Mouse (Mus musculus): Measurements from ENCODE around the gene Etfdh. TPM values are rescaled to one million over a fixed set of nuclear protein-coding genes. Genes with fewer than 3 reads are reported as not detected.

The Etfdh gene
- 138 and 143 TPM in 2 replicates for polyA plus RNA-seq (2016; fragmentation: Nextera tagmentation; extraction: Ambion mirVana)

DNA sequence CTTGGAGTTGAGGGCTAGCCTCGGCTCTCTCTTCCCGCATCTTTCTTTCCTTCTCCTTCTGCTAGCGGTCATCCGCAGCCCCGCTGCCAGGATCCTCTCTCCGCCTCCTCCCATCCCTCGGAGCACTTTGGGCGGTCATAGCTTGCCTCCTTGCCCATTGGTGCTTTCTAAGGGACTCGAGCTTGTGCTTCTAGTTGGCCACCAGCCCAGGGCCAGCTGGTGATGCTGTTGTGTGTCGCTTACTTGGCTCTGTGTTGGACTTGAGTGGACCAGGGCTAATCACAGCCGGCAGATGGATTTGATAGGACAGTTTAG, at the start of gene Etfdh:
TSS of gene Etfdh (minus strand) at position 85 of the 315 bp plus-strand sequence.
- ATAC-seq (ENCODE audit: insufficient number of reproducible peaks, low FRiP score), result peak; percentile 44
- peaks cover 5% of the 10 kb centered on the region; the same call in 1 of the 2 replicates for H3K4me1 ChIP-seq (replicated peaks)
- WGBS, result 0% methylated on average over 11 of the region's 11 CpGs

DNA sequence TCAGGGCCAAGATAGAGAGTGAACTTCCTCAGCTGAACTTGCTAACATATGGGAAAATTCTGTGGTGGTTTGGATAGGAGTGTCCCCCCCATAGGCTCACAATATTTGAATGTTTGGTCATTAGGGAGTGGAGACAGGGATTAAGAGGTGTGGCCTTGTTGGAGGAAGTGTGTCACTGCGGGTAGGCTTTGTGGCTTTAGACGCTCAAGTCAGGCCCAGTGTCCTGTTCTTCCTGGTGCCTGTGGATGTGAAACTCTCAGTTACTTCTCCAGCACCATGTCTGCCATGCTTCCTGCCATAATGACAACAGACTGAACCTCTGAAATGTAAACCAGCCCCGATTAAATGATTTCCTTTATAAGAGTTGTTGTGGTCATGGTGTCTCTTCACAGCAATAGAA, 47.1 kb upstream of the Etfdh start:
- Histone ChIP-seq H3K4me2 (no peak overlapping the region), H3K27ac (ENCODE audit: poor library complexity, severe bottlenecking) (no peak overlapping the region), H3K27me3 (replicated peaks) (no peaks in the 10 kb centered on the region), H3K4me3 (no peak overlapping the region), H3K36me3 (0 out of 2 replicates have a peak, but pooled peaks cover 2% of the 10 kb centered on the region), H3K4me1 (replicated peaks) (no peaks in the 10 kb centered on the region), H3K9me3 (replicated peaks) (peaks cover 4% of the 10 kb centered on the region), H3K9ac (no peak overlapping the region)
- WGBS, result 84% methylated on average over 3 of the region's 3 CpGs
- no peak for ATAC-seq (ENCODE audit: insufficient number of reproducible peaks, low FRiP score)

More for the DNA sequence above, at the start of gene Etfdh:
- Histone ChIP-seq H3K4me2 (peak within 1 kb of the TSS; percentile 89), H3K4me3 (peak within 1 kb of the TSS; percentile 73), H3K36me3 (peaks cover 23% of the 10 kb centered on the region), H3K27me3 (replicated peaks) (no peaks in the 10 kb centered on the region), H3K27ac (ENCODE audit: poor library complexity, severe bottlenecking) (peak within 1 kb of the TSS; percentile 89), H3K9ac (peak within 1 kb of the TSS; percentile 84), H3K9me3 (replicated peaks) (no peaks in the 10 kb centered on the region)

DNA sequence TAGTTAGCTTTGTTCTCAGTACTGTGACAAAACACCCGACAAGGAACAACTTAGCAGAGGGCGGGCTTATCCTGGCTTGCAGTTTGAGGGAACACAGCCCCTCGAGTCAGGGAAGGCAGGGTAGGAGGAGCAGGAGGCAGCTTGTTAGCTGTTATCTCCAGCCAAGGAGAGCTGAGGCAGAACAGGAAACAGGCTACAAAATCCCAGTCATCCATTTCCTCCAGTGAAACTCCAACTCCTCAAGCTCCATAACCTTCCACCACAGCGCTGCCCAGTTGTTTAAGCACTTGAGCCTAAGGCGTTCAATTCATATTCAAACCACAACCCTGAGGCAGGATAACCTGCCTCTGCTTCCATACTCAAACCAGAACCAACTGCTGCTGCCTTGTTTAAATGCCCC, 45.3 kb upstream of the Etfdh start:
- Histone ChIP-seq H3K36me3 (0 out of 2 replicates have a peak, but pooled peaks cover 2% of the 10 kb centered on the region), H3K9ac (no peak overlapping the region), H3K27me3 (replicated peaks) (no peaks in the 10 kb centered on the region), H3K4me2 (no peak overlapping the region), H3K4me3 (no peak overlapping the region), H3K9me3 (replicated peaks) (peaks cover 4% of the 10 kb centered on the region), H3K4me1 (replicated peaks) (no peaks in the 10 kb centered on the region), H3K27ac (ENCODE audit: poor library complexity, severe bottlenecking) (no peak overlapping the region)
- whole genome bisulfite sequencing, result 81% methylated on average over 5 of the region's 5 CpGs
- no peak for ATAC-seq (ENCODE audit: insufficient number of reproducible peaks, low FRiP score)

GRCm38 (mm10) chr3:79673082-79673481, 43.8 kb upstream of the Etfdh start:
- H3K27ac ChIP-seq (ENCODE audit: poor library complexity, severe bottlenecking), result no peak overlapping the region
- no peak overlapping the region for H3K4me2 ChIP-seq
- WGBS, result 12% methylated on average over 4 of the region's 4 CpGs
- H3K27me3 ChIP-seq (replicated peaks), result no peaks in the 10 kb centered on the region
- no peak for ATAC-seq (ENCODE audit: insufficient number of reproducible peaks, low FRiP score)
- peaks cover 4% of the 10 kb centered on the region for H3K9me3 ChIP-seq (replicated peaks)
- H3K4me3 ChIP-seq, result no peak overlapping the region
- no peak overlapping the region for H3K9ac ChIP-seq
- 0 out of 2 replicates have a peak, but pooled peaks cover 2% of the 10 kb centered on the region for H3K36me3 ChIP-seq
- H3K4me1 ChIP-seq (replicated peaks), result no peaks in the 10 kb centered on the region

DNA sequence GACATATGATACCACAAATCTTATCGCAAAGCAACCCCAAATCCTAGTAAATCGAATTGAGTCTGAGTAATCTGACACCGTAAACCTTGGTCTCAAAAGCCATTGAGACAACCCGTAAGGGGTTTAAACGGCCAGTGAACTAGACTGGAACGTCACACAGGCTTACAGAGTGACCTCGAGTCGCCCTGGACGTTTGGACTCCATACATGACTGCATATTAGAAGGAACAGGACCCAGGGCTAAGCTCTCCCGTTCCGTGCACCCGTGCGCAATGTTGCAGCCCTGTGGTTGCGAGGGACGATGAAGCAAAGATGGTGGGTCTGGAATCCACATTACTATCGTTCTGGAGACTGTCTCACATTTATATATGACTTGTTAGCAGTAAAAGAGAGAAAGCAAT, 42.9 kb upstream of the Etfdh start:
- 84% methylated on average over 16 of the region's 16 CpGs for WGBS
- no peak for ATAC-seq (ENCODE audit: insufficient number of reproducible peaks, low FRiP score)
- H3K27ac ChIP-seq (ENCODE audit: poor library complexity, severe bottlenecking), result no peak overlapping the region

DNA sequence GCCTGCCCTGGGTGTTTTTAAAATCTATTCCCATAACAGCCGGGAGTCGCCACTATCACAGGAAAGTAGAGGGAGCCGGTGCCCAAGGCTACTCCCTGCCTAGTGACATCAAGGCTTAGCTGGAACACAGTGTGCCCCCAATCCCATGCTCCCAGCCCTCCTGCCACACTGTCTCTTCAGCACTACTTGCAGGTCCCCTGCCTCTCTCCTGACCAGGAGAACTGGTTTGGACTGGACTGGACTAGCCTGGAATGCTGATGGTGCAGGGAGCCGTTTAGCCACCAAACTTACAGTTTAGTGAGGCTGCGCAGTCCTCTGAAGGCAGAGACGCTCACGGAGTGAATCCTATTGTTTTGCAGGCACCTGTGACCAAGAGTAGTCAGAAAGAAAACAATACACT, 41.3 kb upstream of the Etfdh start:
- ATAC-seq (ENCODE audit: insufficient number of reproducible peaks, low FRiP score), result no peak
- 0 out of 2 replicates have a peak, but pooled peaks cover 2% of the 10 kb centered on the region for H3K36me3 ChIP-seq
- no peak overlapping the region for H3K9ac ChIP-seq
- no peak overlapping the region for H3K27ac ChIP-seq (ENCODE audit: poor library complexity, severe bottlenecking)
- no peaks in the 10 kb centered on the region for H3K4me1 ChIP-seq (replicated peaks)
- 77% methylated on average over 7 of the region's 7 CpGs for WGBS
- no peak overlapping the region for H3K4me2 ChIP-seq
- H3K27me3 ChIP-seq (replicated peaks), result no peaks in the 10 kb centered on the region
- H3K4me3 ChIP-seq, result no peak overlapping the region
- peaks cover 4% of the 10 kb centered on the region for H3K9me3 ChIP-seq (replicated peaks)

More for the DNA sequence above, 42.9 kb upstream of the Etfdh start:
- no peak overlapping the region for H3K4me2 ChIP-seq
- H3K9me3 ChIP-seq (replicated peaks), result peaks cover 4% of the 10 kb centered on the region
- no peaks in the 10 kb centered on the region for H3K27me3 ChIP-seq (replicated peaks)
- H3K9ac ChIP-seq, result no peak overlapping the region
- H3K4me3 ChIP-seq, result no peak overlapping the region
- H3K36me3 ChIP-seq, result 0 out of 2 replicates have a peak, but pooled peaks cover 2% of the 10 kb centered on the region
- H3K4me1 ChIP-seq (replicated peaks), result no peaks in the 10 kb centered on the region

DNA sequence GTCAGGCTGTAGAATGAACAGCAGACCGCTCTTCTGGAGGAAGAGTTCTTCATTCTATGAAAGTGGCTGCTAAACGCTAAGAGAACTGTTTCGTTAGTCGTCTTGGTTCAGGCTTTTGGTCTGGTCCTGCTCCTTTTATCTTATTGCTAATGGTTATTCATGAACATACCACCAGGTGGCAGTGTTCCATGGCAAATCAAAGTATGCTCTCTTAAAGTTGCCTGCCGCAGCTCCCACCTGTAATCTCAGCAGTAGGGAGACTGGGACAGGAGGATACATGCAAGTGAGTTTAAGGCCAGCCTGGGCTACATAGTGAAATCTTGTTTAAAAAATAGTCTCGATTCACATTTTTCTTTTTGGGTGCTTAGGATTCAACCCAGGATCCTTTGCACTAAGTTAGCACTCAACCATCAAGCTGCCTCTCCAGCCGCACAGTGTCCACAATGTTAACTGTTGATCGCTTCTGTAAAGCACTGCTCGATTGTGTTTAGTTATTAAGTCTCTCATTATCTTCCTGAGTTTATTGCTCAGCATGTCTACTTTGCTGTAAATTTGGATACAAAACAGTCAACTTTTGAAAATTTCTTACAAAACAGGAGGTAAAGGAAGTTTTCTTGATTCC, 35.6 kb upstream of the Etfdh start:
- no peak overlapping the region for H3K4me2 ChIP-seq
- 39% methylated on average over 9 of the region's 9 CpGs for WGBS

DNA sequence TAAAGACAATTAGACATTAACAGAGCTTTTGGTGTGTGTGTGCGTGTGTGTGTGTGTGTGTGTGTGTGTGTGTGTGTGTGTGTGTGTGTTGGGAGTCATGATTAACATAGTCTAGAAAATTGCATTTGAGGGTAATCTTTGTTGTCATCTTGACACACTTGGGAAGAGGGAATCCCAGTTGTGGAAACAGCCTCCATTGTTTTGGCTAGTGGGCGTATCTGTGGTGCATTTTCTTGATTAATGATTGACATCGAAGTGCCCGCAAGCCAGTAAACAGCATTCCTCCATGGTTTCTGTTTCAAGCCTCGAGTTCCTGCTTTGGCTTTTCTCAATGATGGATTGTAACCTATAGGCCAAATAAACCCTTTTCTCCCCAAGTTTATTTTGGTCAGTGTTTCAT, 27.4 kb upstream of the Etfdh start:
- Histone ChIP-seq H3K9ac (no peak overlapping the region), H3K36me3 (no peaks in the 10 kb centered on the region), H3K4me2 (no peak overlapping the region), H3K9me3 (replicated peaks) (no peaks in the 10 kb centered on the region), H3K4me1 (replicated peaks) (no peaks in the 10 kb centered on the region), H3K27ac (ENCODE audit: poor library complexity, severe bottlenecking) (no peak overlapping the region), H3K27me3 (replicated peaks) (no peaks in the 10 kb centered on the region), H3K4me3 (no peak overlapping the region)
- WGBS, result 70% methylated on average over 5 of the region's 5 CpGs
- no peak for ATAC-seq (ENCODE audit: insufficient number of reproducible peaks, low FRiP score)

More for the DNA sequence above, 35.6 kb upstream of the Etfdh start:
- Histone ChIP-seq H3K9me3 (replicated peaks) (no peaks in the 10 kb centered on the region), H3K9ac (no peak overlapping the region), H3K36me3 (no peaks in the 10 kb centered on the region), H3K4me1 (replicated peaks) (no peaks in the 10 kb centered on the region), H3K27ac (ENCODE audit: poor library complexity, severe bottlenecking) (no peak overlapping the region), H3K4me3 (no peak overlapping the region), H3K27me3 (replicated peaks) (no peaks in the 10 kb centered on the region)
- ATAC-seq (ENCODE audit: insufficient number of reproducible peaks, low FRiP score), result no peak

DNA sequence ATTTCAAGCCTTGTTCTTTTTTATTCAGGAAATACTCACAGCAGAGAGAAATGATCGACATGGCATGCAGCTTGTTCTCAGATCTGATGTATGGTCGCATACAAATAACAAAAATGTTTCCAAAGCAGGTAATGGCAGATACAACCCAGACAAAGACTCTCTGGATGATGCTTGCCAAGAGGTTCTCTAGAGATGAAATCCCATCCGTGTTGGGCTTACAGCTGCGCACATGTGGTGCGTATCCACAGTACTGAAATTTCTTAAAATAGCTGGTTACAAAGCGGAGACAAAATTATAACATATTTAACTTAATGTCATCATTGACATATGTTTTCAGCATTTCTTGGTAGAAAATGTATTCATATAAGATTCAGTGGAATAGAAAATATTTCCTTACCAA, 22.8 kb upstream of the Etfdh start:
- Histone ChIP-seq H3K4me2 (no peak overlapping the region), H3K27me3 (replicated peaks) (no peaks in the 10 kb centered on the region), H3K36me3 (no peaks in the 10 kb centered on the region), H3K4me1 (replicated peaks) (no peaks in the 10 kb centered on the region), H3K9me3 (replicated peaks) (no peaks in the 10 kb centered on the region), H3K4me3 (no peak overlapping the region), H3K9ac (no peak overlapping the region), H3K27ac (ENCODE audit: poor library complexity, severe bottlenecking) (no peak overlapping the region)
- ATAC-seq (ENCODE audit: insufficient number of reproducible peaks, low FRiP score), result no peak
- WGBS, result 88% methylated on average over 6 of the region's 6 CpGs

DNA sequence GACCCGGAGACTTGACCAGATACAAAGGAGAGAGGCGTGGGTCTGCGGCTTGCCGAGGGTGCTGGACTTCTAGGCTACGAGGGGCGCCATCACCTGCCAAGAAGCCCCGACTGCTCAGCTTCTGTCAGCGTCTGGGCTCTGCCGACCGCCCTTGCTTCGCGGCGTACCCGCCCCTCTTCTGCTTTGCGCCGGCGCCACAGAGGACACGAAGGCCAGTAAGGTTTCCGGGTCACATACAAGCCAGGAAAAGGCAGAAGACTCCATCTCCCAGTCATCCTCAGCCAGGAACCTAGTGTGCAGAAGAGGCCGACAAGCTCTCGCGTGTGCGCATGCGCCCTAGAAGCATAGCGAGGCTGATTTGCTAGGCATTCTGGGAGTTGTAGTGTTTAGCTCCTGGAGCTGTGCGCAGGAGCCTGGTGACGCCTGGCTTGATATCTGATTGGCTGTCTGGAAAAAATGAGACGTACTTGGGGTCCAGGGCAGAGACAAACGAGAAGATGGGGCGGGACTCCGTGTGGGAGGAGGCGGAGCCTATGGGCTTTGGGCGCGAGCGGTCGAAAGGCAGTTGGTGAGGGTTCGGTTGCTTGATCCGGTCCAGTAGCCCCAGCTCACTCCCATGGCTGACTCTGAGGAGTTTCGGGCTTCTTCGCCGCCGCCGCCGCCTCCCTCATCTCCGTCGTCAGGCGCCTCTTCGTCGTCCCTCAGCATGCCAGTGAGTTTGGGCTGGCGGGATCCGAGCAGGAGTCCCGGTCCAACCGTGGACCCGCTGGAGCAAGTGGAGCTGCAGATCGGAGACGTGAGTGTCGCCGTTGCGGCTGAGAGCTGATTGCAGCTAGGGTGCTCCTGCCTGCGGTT, 512 bp downstream of the Etfdh start, which contains the start of gene 4930579G24Rik:
TSS of gene 4930579G24Rik (plus strand) at position 519 of the 855 bp plus-strand sequence.
- H3K4me2 ChIP-seq, result peak within 1 kb of the TSS; percentile 89
- no peaks in the 10 kb centered on the region for H3K9me3 ChIP-seq (replicated peaks)
- under 1% methylated on average over 59 of the region's 60 CpGs for WGBS
- peaks cover 5% of the 10 kb centered on the region; the same call in 1 of the 2 replicates for H3K4me1 ChIP-seq (replicated peaks)
- no peaks in the 10 kb centered on the region for H3K27me3 ChIP-seq (replicated peaks)
- ATAC-seq (ENCODE audit: insufficient number of reproducible peaks, low FRiP score), result peak; percentile 99
- peaks cover 21% of the 10 kb centered on the region for H3K36me3 ChIP-seq
- H3K9ac ChIP-seq, result peak within 1 kb of the TSS; percentile 84
- peak within 1 kb of the TSS; percentile 73 for H3K4me3 ChIP-seq
- peak within 1 kb of the TSS; percentile 89 for H3K27ac ChIP-seq (ENCODE audit: poor library complexity, severe bottlenecking)

- Histone ChIP-seq H3K36me3 (peaks cover 16% of the 10 kb centered on the region), H3K9me3 (replicated peaks) (no peaks in the 10 kb centered on the region), H3K4me1 (replicated peaks) (peaks cover 5% of the 10 kb centered on the region; the same call in 1 of the 2 replicates), H3K4me3 (peak overlapping the region; percentile 73), H3K4me2 (peak overlapping the region; percentile 89), H3K27me3 (replicated peaks) (no peaks in the 10 kb centered on the region), H3K27ac (ENCODE audit: poor library complexity, severe bottlenecking) (peak overlapping the region; percentile 89), H3K9ac (peak overlapping the region; percentile 79)
- no peak; the same call in 1 of the 2 replicates for ATAC-seq (ENCODE audit: insufficient number of reproducible peaks, low FRiP score)
- under 1% methylated on average over 9 of the region's 9 CpGs for WGBS
Observed at GRCm38 (mm10) chr3:79628182-79628560, 1.1 kb downstream of the Etfdh start.

All from heart, embryonic 12.5 days (tissue).